Mouse (Mus musculus) C2C12 (cell line): ENCODE data around the gene Fancc.

Experiments used
- CEBPB ChIP-seq: IDR thresholded peaks from one replicate; pipeline ENCODE4 v1.6.1; 2011; ENCODE audit warnings: low read depth, mild to moderate bottlenecking, control low read depth, moderate library complexity
- CTCF ChIP-seq: IDR thresholded peaks from one replicate; pipeline ENCODE4 v1.5.1; 2011; ENCODE audit not compliant: control insufficient read depth, insufficient read depth, insufficient read length
- MAX ChIP-seq: IDR thresholded peaks from one replicate; pipeline ENCODE4 v1.6.1; 2011; ENCODE audit warnings: mild to moderate bottlenecking, control low read depth
- MYOG ChIP-seq: IDR thresholded peaks from one replicate; pipeline ENCODE4 v1.6.1; 2011; ENCODE audit not compliant: control insufficient read depth, insufficient read length; ENCODE audit errors: extremely low read depth
- USF1 ChIP-seq: IDR thresholded peaks from one replicate; pipeline ENCODE4 v1.6.1; 2011; ENCODE audit warnings: low read depth, mild to moderate bottlenecking, control low read depth, moderate library complexity

DNA sequence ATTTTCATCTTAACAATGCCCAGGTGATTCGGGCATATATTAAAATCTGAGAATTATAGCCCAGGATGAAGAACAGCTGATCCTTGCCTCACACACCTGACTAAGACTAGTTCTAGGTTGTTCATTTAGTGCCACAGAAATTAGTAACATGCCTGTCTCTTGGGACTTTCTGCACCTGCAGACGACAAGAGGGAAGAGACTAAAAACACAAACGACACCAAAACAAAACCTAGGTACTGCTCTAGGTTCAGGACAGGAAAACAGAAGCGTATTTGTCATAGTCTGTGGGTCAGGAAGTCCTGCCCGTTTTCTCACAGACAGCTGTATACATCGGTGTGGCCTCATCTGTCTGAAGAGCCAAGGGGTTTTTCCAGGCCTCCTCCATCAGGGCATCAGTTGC is 51.7 kb downstream of the Fancc start:
- no peak for TF ChIP-seq MYOG
- no peak for TF ChIP-seq CTCF
- no peak for TF ChIP-seq MAX
- no peak for TF ChIP-seq USF1
- TF ChIP-seq CEBPB: no peak
